Mouse (Mus musculus) small intestine, adult 2 months (tissue): ENCODE measurements around the gene Wdr54.

Experiments used
- CTCF ChIP-seq: fragments of 200-500 bp; IDR thresholded peaks from 2 replicates; pipeline ENCODE4 v1.5.1; 2012; ENCODE audit warnings: low read depth, mild to moderate bottlenecking, control low read depth, inconsistent platforms, low read length, moderate library complexity, mixed read lengths; ENCODE audit not compliant: insufficient replicate concordance, insufficient read length; ENCODE audit errors: extremely low read depth
- POLR2A ChIP-seq: fragments of 200-500 bp; IDR thresholded peaks from 2 replicates; pipeline ENCODE4 v1.6.1; 2012; ENCODE audit warnings: low read depth, mild to moderate bottlenecking, control low read depth, inconsistent platforms, low read length, moderate library complexity

- TF ChIP-seq CTCF = no peak
- TF ChIP-seq POLR2A = no peak
These were observed 18.1 kb downstream of the Wdr54 start for GRCm38 (mm10) chr6:83138056-83138455.
